In genomic region chr7:127206606-127207005, GRCm38 (mm10) we compare ENCODE assay signal across 8 mouse cellular contexts. TPM values are rescaled to one million over a fixed set of nuclear protein-coding genes. Genes with fewer than 3 reads are reported as not detected.
A peak's percentile ranks its signal among the peaks of the same experiment; 100 is the strongest.
DNase-seq lines count a peak whose midpoint lies in the region; ATAC-seq and TF ChIP-seq lines count a peak whose summit lies in the region.

No protein-coding gene starts in this region.

- H3K4me3 ChIP-seq in gastrocnemius, adult 2 months: peak overlapping the region; percentile 96
- H3K4me3 ChIP-seq in hindbrain, embryonic 13.5 days: peak overlapping the region; percentile 99
- peak overlapping the region; percentile 70 for H3K4me3 ChIP-seq in midbrain, embryonic 10.5 days

- H3K27ac ChIP-seq in gastrocnemius, adult 2 months: peak overlapping the region; percentile 88
- no peak overlapping the region for H3K27ac ChIP-seq in hindbrain, embryonic 13.5 days
- H3K27ac ChIP-seq in midbrain, embryonic 10.5 days (replicated peaks): no peak overlapping the region

- 71% methylated on average over 2 of the region's 2 CpGs for WGBS in hindbrain, embryonic 13.5 days
- 75% methylated on average over 2 of the region's 2 CpGs for WGBS in midbrain, embryonic 10.5 days

- TF ChIP-seq CTCF in gastrocnemius, adult 2 months (IDR thresholded peaks at IDR 0.05): no peak

- H3K4me2 ChIP-seq in hindbrain, embryonic 13.5 days: peak overlapping the region; percentile 99

- peaks cover 47% of the 10 kb centered on the region for H3K4me1 ChIP-seq in hindbrain, embryonic 13.5 days (replicated peaks)
- peaks cover 44% of the 10 kb centered on the region for H3K4me1 ChIP-seq in midbrain, embryonic 10.5 days

- intact Hi-C loops in gastrocnemius, adult 2 months (cut with DNase I): no loop called here

- H3K27me3 ChIP-seq in hindbrain, embryonic 13.5 days: no peaks in the 10 kb centered on the region
- 0 out of 2 replicates have a peak, but pooled peaks cover 10% of the 10 kb centered on the region for H3K27me3 ChIP-seq in midbrain, embryonic 10.5 days (ENCODE audit: low read depth, poor library complexity, severe bottlenecking)

- no peak for DNase-seq in gastrocnemius, adult 2 months
- no peak for DNase-seq in gastrocnemius, postnatal 4 days (ENCODE audit: low spot score in 2 of 2)
- peak; percentile 38 for DNase-seq in ZHBTc4 (ENCODE audit: low read depth, low spot score)
- DNase-seq in midbrain, embryonic 10.5 days (ENCODE audit: low spot score): no peak
- no peak for DNase-seq in right cerebral cortex, postnatal 36 days (ENCODE audit: low spot score in 2 of 2)
- DNase-seq in kidney, adult 8-10 months: no peak

- H3K9ac ChIP-seq in hindbrain, embryonic 13.5 days: peak overlapping the region; percentile 98

- no peaks in the 10 kb centered on the region for H3K9me3 ChIP-seq in hindbrain, embryonic 13.5 days
- no peaks in the 10 kb centered on the region for H3K9me3 ChIP-seq in midbrain, embryonic 10.5 days (replicated peaks)

- peaks cover 30% of the 10 kb centered on the region for H3K36me3 ChIP-seq in hindbrain, embryonic 13.5 days
- H3K36me3 ChIP-seq in midbrain, embryonic 10.5 days: peaks cover 34% of the 10 kb centered on the region

- ATAC-seq in hindbrain, embryonic 13.5 days (ENCODE audit: low FRiP score): no peak
- ATAC-seq in frontal cortex, adult (ENCODE audit: low TSS enrichment): no peak

RNA-seq across cellular contexts. Expression of gene Tbc1d10b, which starts 1.7 kb away (rescaled TPM):
- 10 to 100 TPM; 31.6 to 32.8 TPM for total RNA-seq in gastrocnemius, adult 2 months (2021)
- total RNA-seq in gastrocnemius, postnatal 4 days (2021): 10 to 100 TPM; 48.0 to 51.7 TPM
- 28.0 and 31.3 TPM in 2 replicates for polyA plus RNA-seq in hindbrain, embryonic 13.5 days (2015; fragmentation: Nextera tagmentation; extraction: Ambion mirVana)
- polyA plus RNA-seq in midbrain, embryonic 10.5 days (2016; fragmentation: Nextera tagmentation; extraction: Ambion mirVana): 22.7 and 29.4 TPM in 2 replicates

RNA-seq across cellular contexts. Expression of gene Mylpf, which starts 2.1 kb away (rescaled TPM):
- over 10,000 TPM; 24,727 to 33,034 TPM for total RNA-seq in gastrocnemius, adult 2 months (2021)
- over 10,000 TPM; 28,893 to 32,257 TPM for total RNA-seq in gastrocnemius, postnatal 4 days (2021)
- polyA plus RNA-seq in hindbrain, embryonic 13.5 days (2015; fragmentation: Nextera tagmentation; extraction: Ambion mirVana): 11.0 and 15.5 TPM in 2 replicates
- 12.6 and 16.5 TPM in 2 replicates for polyA plus RNA-seq in midbrain, embryonic 10.5 days (2016; fragmentation: Nextera tagmentation; extraction: Ambion mirVana)

RNA-seq across cellular contexts. Expression of gene Cd2bp2, which starts 10.8 kb away (rescaled TPM):
- 10 to 100 TPM; 27.2 to 32.4 TPM for total RNA-seq in gastrocnemius, adult 2 months (2021)
- total RNA-seq in gastrocnemius, postnatal 4 days (2021): 10 to 100 TPM; 47.4 to 55.9 TPM
- 83.1 and 84.6 TPM in 2 replicates for polyA plus RNA-seq in hindbrain, embryonic 13.5 days (2015; fragmentation: Nextera tagmentation; extraction: Ambion mirVana)
- 94.3 and 109 TPM in 2 replicates for polyA plus RNA-seq in midbrain, embryonic 10.5 days (2016; fragmentation: Nextera tagmentation; extraction: Ambion mirVana)

RNA-seq across cellular contexts. Expression of gene Zfp553, which starts 26.3 kb away (rescaled TPM):
- 1 to 10 TPM; 4.2 to 5.1 TPM for total RNA-seq in gastrocnemius, adult 2 months (2021)
- 1 to 10 TPM; 9.0 to 9.8 TPM for total RNA-seq in gastrocnemius, postnatal 4 days (2021)
- 58.8 and 61.9 TPM in 2 replicates for polyA plus RNA-seq in hindbrain, embryonic 13.5 days (2015; fragmentation: Nextera tagmentation; extraction: Ambion mirVana)
- 75.4 and 78.6 TPM in 2 replicates for polyA plus RNA-seq in midbrain, embryonic 10.5 days (2016; fragmentation: Nextera tagmentation; extraction: Ambion mirVana)

RNA-seq across cellular contexts. Expression of gene Sept1, which starts 26.3 kb away (rescaled TPM):
- 1 to 10 TPM in 1 of 2 experiments, under 1 TPM in 1; 0.89 to 2.1 TPM for total RNA-seq in gastrocnemius, adult 2 months (2021)
- total RNA-seq in gastrocnemius, postnatal 4 days (2021): 1 to 10 TPM; 7.4 to 7.6 TPM
- polyA plus RNA-seq in hindbrain, embryonic 13.5 days (2015; fragmentation: Nextera tagmentation; extraction: Ambion mirVana): 21.8 and 23.1 TPM in 2 replicates
- polyA plus RNA-seq in midbrain, embryonic 10.5 days (2016; fragmentation: Nextera tagmentation; extraction: Ambion mirVana): 31.8 and 32.7 TPM in 2 replicates
